Mouse (Mus musculus): Measurements from ENCODE around the gene Akap10. TPM values are rescaled to one million over a fixed set of nuclear protein-coding genes. Genes with fewer than 3 reads are reported as not detected.

Akap10 gene
- 6.8 and 8.5 TPM in 2 replicates for polyA plus RNA-seq (2015; fragmentation: Nextera tagmentation; extraction: Ambion mirVana)

DNA sequence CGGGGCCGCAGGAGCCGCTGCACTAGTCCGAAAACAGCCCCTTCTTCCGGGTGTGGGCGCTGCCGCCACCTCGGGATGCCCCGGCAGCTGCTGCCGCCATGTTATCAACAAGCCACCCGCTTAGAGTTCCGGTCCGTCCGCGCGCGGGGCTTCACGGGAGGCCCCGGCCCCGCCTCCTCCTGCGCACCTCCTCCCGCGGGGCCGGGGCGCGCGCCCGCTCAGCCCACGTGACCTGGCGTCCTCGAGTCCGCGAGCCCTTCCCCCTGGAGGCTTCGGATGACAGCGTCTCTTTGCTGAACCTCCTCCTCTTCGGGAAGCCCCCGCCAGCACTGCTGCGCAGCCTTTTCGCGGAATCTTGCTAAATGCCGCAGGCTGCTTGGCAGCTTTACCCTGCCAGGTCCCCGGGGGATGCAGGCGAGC, at the start of gene Akap10:
Akap10 (minus strand) TSS at position 155 of the 420 bp plus-strand sequence.
- H3K9ac ChIP-seq (ENCODE audit: low read depth, low read length), result peak within 1 kb of the TSS; percentile 95
- 0% methylated on average over 37 of the region's 43 CpGs for WGBS
- peak; percentile 93 for ATAC-seq
- H3K27me3 ChIP-seq (replicated peaks; ENCODE audit: control insufficient read depth, insufficient read depth, low read length), result no peaks in the 10 kb centered on the region
- H3K36me3 ChIP-seq (ENCODE audit: control insufficient read depth, insufficient read depth), result no peaks in the 10 kb centered on the region
- no peaks in the 10 kb centered on the region for H3K9me3 ChIP-seq (ENCODE audit: control insufficient read depth)
- peak within 1 kb of the TSS; percentile 99 for H3K4me3 ChIP-seq (ENCODE audit: low read depth, low read length)
- peak within 1 kb of the TSS; percentile 81 for H3K4me2 ChIP-seq (replicated peaks; ENCODE audit: low read depth)
- H3K27ac ChIP-seq (ENCODE audit: low read depth, low read length), result peak within 1 kb of the TSS; percentile 95
- no peaks in the 10 kb centered on the region for H3K4me1 ChIP-seq (replicated peaks; ENCODE audit: control insufficient read depth, insufficient read depth, low read length)
- 0 out of 2 replicates have a peak, but pooled peaks have one; percentile 22 for TF ChIP-seq CTCF (IDR thresholded peaks at IDR 0.05; ENCODE audit: low read depth)

GRCm38 (mm10) chr11:61975783-61976182, 45.7 kb upstream of the Akap10 start:
- Histone ChIP-seq H3K4me2 (replicated peaks; ENCODE audit: low read depth) (no peak overlapping the region), H3K9ac (ENCODE audit: low read depth, low read length) (no peak overlapping the region), H3K9me3 (ENCODE audit: control insufficient read depth) (no peaks in the 10 kb centered on the region), H3K36me3 (ENCODE audit: control insufficient read depth, insufficient read depth) (no peaks in the 10 kb centered on the region), H3K27me3 (replicated peaks; ENCODE audit: control insufficient read depth, insufficient read depth, low read length) (no peaks in the 10 kb centered on the region), H3K27ac (ENCODE audit: low read depth, low read length) (no peak overlapping the region), H3K4me3 (ENCODE audit: low read depth, low read length) (no peak overlapping the region), H3K4me1 (replicated peaks; ENCODE audit: control insufficient read depth, insufficient read depth, low read length) (no peaks in the 10 kb centered on the region)
- no peak for TF ChIP-seq CTCF (IDR thresholded peaks at IDR 0.05; ENCODE audit: low read depth)
- ATAC-seq, result no peak
- WGBS, result 69% methylated on average over 1 of the region's 1 CpGs

GRCm38 (mm10) chr11:61974106-61974707, 44.2 kb upstream of the Akap10 start:
- H3K9me3 ChIP-seq (ENCODE audit: control insufficient read depth), result no peaks in the 10 kb centered on the region
- no peak for TF ChIP-seq CTCF (IDR thresholded peaks at IDR 0.05; ENCODE audit: low read depth)
- no peak overlapping the region for H3K4me3 ChIP-seq (ENCODE audit: low read depth, low read length)
- no peak overlapping the region for H3K9ac ChIP-seq (ENCODE audit: low read depth, low read length)
- 63% methylated on average over 13 of the region's 13 CpGs for WGBS
- H3K36me3 ChIP-seq (ENCODE audit: control insufficient read depth, insufficient read depth), result no peaks in the 10 kb centered on the region
- H3K4me1 ChIP-seq (replicated peaks; ENCODE audit: control insufficient read depth, insufficient read depth, low read length), result no peaks in the 10 kb centered on the region
- no peak overlapping the region for H3K4me2 ChIP-seq (replicated peaks; ENCODE audit: low read depth)
- no peak overlapping the region for H3K27ac ChIP-seq (ENCODE audit: low read depth, low read length)
- H3K27me3 ChIP-seq (replicated peaks; ENCODE audit: control insufficient read depth, insufficient read depth, low read length), result no peaks in the 10 kb centered on the region
- no peak for ATAC-seq

DNA sequence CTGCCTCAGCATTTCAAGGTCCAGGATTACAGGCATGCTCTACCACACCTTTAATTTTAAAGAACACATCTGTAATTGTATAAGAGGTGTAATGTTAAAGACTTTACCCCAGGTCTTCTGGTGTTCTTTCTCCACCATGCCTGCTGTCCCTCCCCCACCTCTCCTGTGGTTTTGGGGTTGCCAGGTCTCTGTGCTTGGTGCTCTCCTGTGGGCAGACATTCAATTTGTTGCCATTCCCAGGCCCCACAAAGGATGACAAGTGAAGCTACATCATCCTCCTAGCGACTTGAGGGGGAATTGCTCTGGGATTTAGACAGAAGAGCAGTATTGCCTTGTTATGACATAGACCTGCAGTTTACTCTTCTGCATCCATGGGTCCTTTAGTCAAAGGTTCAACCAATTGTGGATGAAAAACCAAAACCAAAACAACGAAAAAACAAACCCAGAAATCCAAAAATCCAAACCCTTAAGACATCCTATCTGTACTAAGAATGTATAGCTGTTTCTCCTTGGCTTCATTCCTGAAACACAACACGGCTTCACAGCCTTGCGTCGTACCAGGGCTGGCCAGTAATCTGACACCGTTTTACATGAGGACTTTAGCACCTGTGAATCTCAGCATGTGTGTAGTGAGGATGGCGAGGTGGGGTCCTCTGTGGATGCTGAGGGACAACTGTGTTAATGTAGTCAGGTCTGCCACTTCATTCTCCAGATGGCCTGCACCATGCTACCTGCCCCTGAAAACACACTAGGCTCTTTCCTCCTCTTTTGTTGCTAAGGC, 41.6 kb upstream of the Akap10 start:
- TF ChIP-seq CTCF (IDR thresholded peaks at IDR 0.05; ENCODE audit: low read depth), result no peak
- no peak for ATAC-seq
- Histone ChIP-seq H3K4me1 (replicated peaks; ENCODE audit: control insufficient read depth, insufficient read depth, low read length) (no peaks in the 10 kb centered on the region), H3K9ac (ENCODE audit: low read depth, low read length) (no peak overlapping the region), H3K27me3 (replicated peaks; ENCODE audit: control insufficient read depth, insufficient read depth, low read length) (no peaks in the 10 kb centered on the region), H3K36me3 (ENCODE audit: control insufficient read depth, insufficient read depth) (no peaks in the 10 kb centered on the region), H3K4me2 (replicated peaks; ENCODE audit: low read depth) (no peak overlapping the region), H3K9me3 (ENCODE audit: control insufficient read depth) (no peaks in the 10 kb centered on the region), H3K4me3 (ENCODE audit: low read depth, low read length) (no peak overlapping the region), H3K27ac (ENCODE audit: low read depth, low read length) (no peak overlapping the region)
- WGBS, result 52% methylated on average over 7 of the region's 7 CpGs

GRCm38 (mm10) chr11:61970901-61971300, 40.8 kb upstream of the Akap10 start:
- WGBS, result 54% methylated on average over 5 of the region's 5 CpGs
- Histone ChIP-seq H3K4me3 (ENCODE audit: low read depth, low read length) (no peak overlapping the region), H3K9ac (ENCODE audit: low read depth, low read length) (no peak overlapping the region), H3K9me3 (ENCODE audit: control insufficient read depth) (no peaks in the 10 kb centered on the region), H3K27ac (ENCODE audit: low read depth, low read length) (no peak overlapping the region), H3K4me2 (replicated peaks; ENCODE audit: low read depth) (no peak overlapping the region), H3K4me1 (replicated peaks; ENCODE audit: control insufficient read depth, insufficient read depth, low read length) (no peaks in the 10 kb centered on the region), H3K36me3 (ENCODE audit: control insufficient read depth, insufficient read depth) (no peaks in the 10 kb centered on the region), H3K27me3 (replicated peaks; ENCODE audit: control insufficient read depth, insufficient read depth, low read length) (no peaks in the 10 kb centered on the region)
- no peak for ATAC-seq
- TF ChIP-seq CTCF (IDR thresholded peaks at IDR 0.05; ENCODE audit: low read depth), result no peak

GRCm38 (mm10) chr11:61968875-61969274, 38.8 kb upstream of the Akap10 start:
- no peaks in the 10 kb centered on the region for H3K9me3 ChIP-seq (ENCODE audit: control insufficient read depth)
- H3K27me3 ChIP-seq (replicated peaks; ENCODE audit: control insufficient read depth, insufficient read depth, low read length), result no peaks in the 10 kb centered on the region
- no peak overlapping the region for H3K4me2 ChIP-seq (replicated peaks; ENCODE audit: low read depth)
- H3K4me1 ChIP-seq (replicated peaks; ENCODE audit: control insufficient read depth, insufficient read depth, low read length), result no peaks in the 10 kb centered on the region
- H3K27ac ChIP-seq (ENCODE audit: low read depth, low read length), result no peak overlapping the region
- H3K36me3 ChIP-seq (ENCODE audit: control insufficient read depth, insufficient read depth), result no peaks in the 10 kb centered on the region
- no peak for ATAC-seq
- TF ChIP-seq CTCF (IDR thresholded peaks at IDR 0.05; ENCODE audit: low read depth), result no peak
- no peak overlapping the region for H3K4me3 ChIP-seq (ENCODE audit: low read depth, low read length)
- no peak overlapping the region for H3K9ac ChIP-seq (ENCODE audit: low read depth, low read length)
- 92% methylated on average over 2 of the region's 2 CpGs for WGBS

Data from intestine, postnatal 0 days (tissue).